Comparison of ENCODE assay signal across 8 mouse cellular contexts in genomic region chr6:129066986-129067385, GRCm38 (mm10). TPM values are rescaled to one million over a fixed set of nuclear protein-coding genes. Genes with fewer than 3 reads are reported as not detected.
DNase-seq lines count a peak whose midpoint lies in the region; ATAC-seq and TF ChIP-seq lines count a peak whose summit lies in the region.

No protein-coding gene starts in this region.

- ATAC-seq in neural tube, embryonic 15.5 days (ENCODE audit: low FRiP score): no peak
- ATAC-seq in kidney, postnatal 0 days (replicated peaks; ENCODE audit: low FRiP score, low read depth): peak; percentile 33; the same call in 1 of the 2 replicates

- no peak overlapping the region for H3K4me2 ChIP-seq in neural tube, embryonic 15.5 days
- H3K4me2 ChIP-seq in kidney, postnatal 0 days (ENCODE audit: low read length): no peak overlapping the region

- H3K4me1 ChIP-seq in neural tube, embryonic 15.5 days: no peaks in the 10 kb centered on the region
- H3K4me1 ChIP-seq in kidney, postnatal 0 days (replicated peaks; ENCODE audit: insufficient read depth, low read length): no peaks in the 10 kb centered on the region

- no peak overlapping the region for H3K9ac ChIP-seq in neural tube, embryonic 15.5 days (replicated peaks)
- H3K9ac ChIP-seq in kidney, postnatal 0 days (ENCODE audit: low read depth, low read length): no peak overlapping the region

- TF ChIP-seq CTCF in kidney, postnatal 0 days (IDR thresholded peaks at IDR 0.05; ENCODE audit: low read depth): peak; percentile 83

- H3K27ac ChIP-seq in neural tube, embryonic 15.5 days (replicated peaks): no peak overlapping the region
- H3K27ac ChIP-seq in kidney, postnatal 0 days: no peak overlapping the region

- no peaks in the 10 kb centered on the region for H3K36me3 ChIP-seq in neural tube, embryonic 15.5 days
- H3K36me3 ChIP-seq in kidney, postnatal 0 days (ENCODE audit: insufficient read depth, low read length): no peaks in the 10 kb centered on the region

- 0 out of 2 replicates have a peak, but pooled peaks cover 3% of the 10 kb centered on the region for H3K9me3 ChIP-seq in neural tube, embryonic 15.5 days (replicated peaks)
- H3K9me3 ChIP-seq in kidney, postnatal 0 days (replicated peaks; ENCODE audit: low read length): no peaks in the 10 kb centered on the region

- H3K4me3 ChIP-seq in neural tube, embryonic 15.5 days (replicated peaks): no peak overlapping the region
- H3K4me3 ChIP-seq in kidney, postnatal 0 days (replicated peaks; ENCODE audit: low read depth, low read length): no peak overlapping the region

- peak; percentile 14 for DNase-seq in neural tube, embryonic 10.5 days (ENCODE audit: extremely low spot score, low spot score)
- peak; percentile 7 for DNase-seq in adrenal gland, postnatal 25 days
- DNase-seq in frontal cortex, postnatal 36 days (ENCODE audit: low spot score in 2 of 2): peak; percentile 25 to 59
- peak; percentile 59 for DNase-seq in kidney, postnatal 0 days (ENCODE audit: low spot score)
- DNase-seq in lung, adult 18-20 months: peak; percentile 29 to 62
- peak; percentile 29 for DNase-seq in retina, postnatal 7 days (ENCODE audit: low read depth, low spot score)
- no peak for DNase-seq in gastrocnemius, adult 8-10 months (ENCODE audit: low spot score in 2 of 2)

- no peaks in the 10 kb centered on the region for H3K27me3 ChIP-seq in neural tube, embryonic 15.5 days (replicated peaks)
- H3K27me3 ChIP-seq in kidney, postnatal 0 days (ENCODE audit: insufficient read depth, low read length): no peaks in the 10 kb centered on the region

- 70% methylated on average over 1 of the region's 1 CpGs for WGBS in neural tube, embryonic 15.5 days
- WGBS in kidney, postnatal 0 days: 49% methylated on average over 1 of the region's 1 CpGs

RNA-seq across cellular contexts. Expression of gene Klrb1f, which starts 21.3 kb away (rescaled TPM):
- polyA plus RNA-seq in neural tube, embryonic 15.5 days (2015; fragmentation: Nextera tagmentation; extraction: Ambion mirVana): 0.58 and 0.78 TPM in 2 replicates
- total RNA-seq in adrenal gland, postnatal 25 days (2021): not detected in 2 replicates
- polyA plus RNA-seq in kidney, postnatal 0 days (2015; fragmentation: Nextera tagmentation; extraction: Ambion mirVana): 0.19 and 0.45 TPM in 2 replicates
- not detected for total RNA-seq in gastrocnemius, adult 8-10 months (2022)

RNA-seq across cellular contexts. Expression of gene Clec2e, which starts 33.7 kb away (rescaled TPM):
- 0.19 TPM in 1 of 2 replicates, not detected in the other for polyA plus RNA-seq in neural tube, embryonic 15.5 days (2015; fragmentation: Nextera tagmentation; extraction: Ambion mirVana)
- total RNA-seq in adrenal gland, postnatal 25 days (2021): not detected in 2 replicates
- 0.06 TPM in 1 of 2 replicates, not detected in the other for polyA plus RNA-seq in kidney, postnatal 0 days (2015; fragmentation: Nextera tagmentation; extraction: Ambion mirVana)
- under 1 TPM; 0.29 to 0.75 (median 0.37) TPM for total RNA-seq in gastrocnemius, adult 8-10 months (2022)

Comparison
In these comparisons a context has a peak if more than half of its experiments do, and no peak if none do; other contexts are left out.
1. DNase-seq: peak in neural tube, embryonic 10.5 days (single experiment), adrenal gland, postnatal 25 days (single experiment), frontal cortex, postnatal 36 days (2 of 2), kidney, postnatal 0 days (single experiment), lung, adult 18-20 months (2 of 2) and retina, postnatal 7 days (single experiment); none in gastrocnemius, adult 8-10 months (0 of 2).